Mouse (Mus musculus): ENCODE results near the gene Taf3. TPM values are rescaled to one million over a fixed set of nuclear protein-coding genes. Genes with fewer than 3 reads are reported as not detected.
A peak's percentile ranks its signal among the peaks of the same experiment; 100 is the strongest.

Taf3 gene
- 1 to 10 TPM; 7.7 to 8.8 (median 8.0) TPM for total RNA-seq (2022)

DNA sequence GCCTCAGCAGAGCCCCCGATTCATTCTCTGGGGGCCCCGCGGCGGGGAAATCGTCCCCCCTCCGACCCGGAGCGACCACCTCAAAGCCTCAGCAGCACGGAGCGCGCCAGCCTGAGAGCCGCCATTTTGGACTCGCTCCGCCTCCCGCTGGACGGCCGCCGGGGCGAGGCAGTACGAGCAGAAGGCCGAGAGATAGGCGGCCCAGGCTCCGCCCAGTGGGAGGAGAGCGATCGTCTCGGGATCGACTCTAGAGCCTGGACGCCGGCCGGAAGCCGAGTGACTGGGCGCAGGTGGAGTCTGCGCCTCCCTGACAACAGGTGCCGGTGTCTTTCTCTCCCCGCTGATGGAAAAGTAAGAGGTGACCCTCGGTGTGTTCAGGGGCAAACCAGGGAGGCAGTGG, at the start of gene Taf3:
Taf3 (minus strand) TSS at position 136 of the 400 bp plus-strand sequence.
- peak; percentile 92 for DNase-seq (ENCODE audit: low spot score)

DNA sequence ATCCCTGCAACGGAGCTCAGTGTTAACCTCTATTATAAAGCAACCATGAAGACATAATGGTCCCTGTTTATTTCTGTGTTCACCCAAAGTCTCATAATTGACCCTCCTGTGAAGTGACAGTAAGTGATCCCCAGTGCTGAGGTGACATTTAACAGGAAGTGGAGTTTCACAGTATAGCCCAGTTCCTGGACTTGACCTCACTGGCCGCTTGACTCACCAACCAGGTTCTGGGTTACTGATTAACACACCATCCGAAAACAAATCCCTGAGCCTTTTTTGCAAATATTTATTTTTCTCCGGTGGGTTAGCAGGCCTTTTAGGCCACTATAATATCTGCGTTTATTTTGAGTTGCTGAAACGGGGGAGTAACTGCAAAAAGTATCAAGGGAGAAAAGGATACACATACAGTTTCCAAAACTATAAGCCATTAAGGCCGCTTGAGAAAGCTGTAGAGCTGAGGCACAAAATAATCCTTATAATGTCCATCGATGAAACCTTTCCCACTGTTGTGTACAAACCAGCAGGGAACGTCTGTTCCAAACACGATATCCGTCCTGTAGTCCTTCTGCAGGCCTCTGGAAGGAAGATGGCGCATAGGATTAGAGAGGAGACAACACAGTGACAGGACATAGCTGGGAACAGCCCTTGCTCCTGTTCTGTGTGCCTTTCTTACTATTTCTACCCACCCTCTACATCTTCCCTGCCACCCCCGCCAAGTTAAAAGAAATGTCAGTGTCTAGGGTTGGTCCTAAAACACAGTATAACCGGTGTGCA, 46.1 kb upstream of the Taf3 start:
- no peak for DNase-seq (ENCODE audit: low spot score)

GRCm38 (mm10) chr2:10087256-10087850, 39.0 kb upstream of the Taf3 start:
- no peak for DNase-seq (ENCODE audit: low spot score)

- no peak for DNase-seq (ENCODE audit: low spot score)
Measured at GRCm38 (mm10) chr2:10082737-10083136, 34.3 kb upstream of the Taf3 start.

GRCm38 (mm10) chr2:10081453-10082080, 33.2 kb upstream of the Taf3 start:
- DNase-seq (ENCODE audit: low spot score), result no peak

- peak; percentile 97 for DNase-seq (ENCODE audit: low spot score)
Measured at GRCm38 (mm10) chr2:10080310-10081010, 32.1 kb upstream of the Taf3 start, which contains the start of the genes Atp5c1 and Kin. Atp5c1 (minus strand) TSS chr2:10080510. Kin (plus strand) TSS chr2:10080593.

GRCm38 (mm10) chr2:10079745-10080309, 31.4 kb upstream of the Taf3 start:
- DNase-seq (ENCODE audit: low spot score), result no peak

GRCm38 (mm10) chr2:10076675-10077074, 28.3 kb upstream of the Taf3 start:
- no peak for DNase-seq (ENCODE audit: low spot score)

DNA sequence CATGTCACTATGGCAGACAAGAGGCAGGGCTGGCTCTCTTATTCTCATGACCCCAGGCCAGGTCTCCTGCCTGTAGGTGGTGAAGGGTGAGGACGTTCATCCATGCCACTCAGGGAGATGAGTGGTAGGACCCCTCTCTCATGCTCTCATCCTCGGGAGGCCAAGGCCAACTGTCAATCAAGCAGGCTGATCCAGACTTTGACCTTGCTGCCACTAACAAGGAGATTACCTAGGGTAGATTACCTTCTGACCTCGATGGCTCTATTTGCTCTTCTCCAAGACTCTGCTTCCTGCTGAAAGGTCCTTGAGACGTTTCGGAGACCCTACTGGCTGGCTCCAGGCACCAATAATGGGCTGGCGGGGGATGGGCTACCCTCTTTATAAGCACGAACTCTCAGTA, 26.1 kb upstream of the Taf3 start:
- no peak for DNase-seq (ENCODE audit: low spot score)

GRCm38 (mm10) chr2:10071751-10072150, 23.4 kb upstream of the Taf3 start:
- DNase-seq (ENCODE audit: low spot score), result no peak

DNA sequence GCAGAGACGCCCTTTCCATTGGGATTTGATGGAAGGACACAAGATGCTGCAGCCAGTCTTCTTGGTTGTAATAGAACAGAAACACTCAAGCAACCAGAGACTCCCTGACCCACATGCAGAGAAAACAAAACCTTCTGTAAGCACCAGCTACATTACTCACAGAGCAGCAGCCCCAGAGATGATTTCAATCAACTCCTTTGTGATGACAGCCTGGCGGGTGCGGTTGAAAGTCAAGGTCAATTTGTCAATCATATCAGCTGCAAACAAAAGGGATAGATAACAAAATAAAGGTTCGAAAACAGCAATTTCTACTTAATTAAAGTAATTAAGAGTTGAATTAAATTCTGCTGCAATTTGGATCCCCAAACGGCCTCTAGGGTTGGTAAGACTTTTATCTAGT, 10.4 kb upstream of the Taf3 start:
- no peak for DNase-seq (ENCODE audit: low spot score)

DNA sequence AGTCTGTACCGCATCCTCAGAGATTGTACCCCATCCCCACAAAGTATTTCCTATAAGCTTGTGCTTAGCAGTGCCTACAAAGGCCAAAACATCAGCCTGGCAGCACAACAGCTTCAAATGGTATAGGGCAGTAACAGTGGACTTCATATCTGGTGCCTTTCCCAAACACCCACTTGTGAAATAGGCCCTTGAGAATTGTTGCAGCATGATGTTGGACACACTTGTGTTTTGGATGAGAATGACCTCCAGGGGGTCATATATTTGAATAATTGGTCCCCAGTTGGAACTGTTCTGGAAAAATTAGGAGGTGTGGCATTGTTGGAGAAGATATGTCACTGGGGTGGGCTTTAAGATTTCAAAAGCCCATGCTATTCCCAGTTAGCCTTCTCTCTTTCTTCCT, 3.6 kb upstream of the Taf3 start:
- DNase-seq (ENCODE audit: low spot score), result no peak

GRCm38 (mm10) chr2:10050878-10051277, 2.5 kb upstream of the Taf3 start:
- DNase-seq (ENCODE audit: low spot score), result no peak

DNA sequence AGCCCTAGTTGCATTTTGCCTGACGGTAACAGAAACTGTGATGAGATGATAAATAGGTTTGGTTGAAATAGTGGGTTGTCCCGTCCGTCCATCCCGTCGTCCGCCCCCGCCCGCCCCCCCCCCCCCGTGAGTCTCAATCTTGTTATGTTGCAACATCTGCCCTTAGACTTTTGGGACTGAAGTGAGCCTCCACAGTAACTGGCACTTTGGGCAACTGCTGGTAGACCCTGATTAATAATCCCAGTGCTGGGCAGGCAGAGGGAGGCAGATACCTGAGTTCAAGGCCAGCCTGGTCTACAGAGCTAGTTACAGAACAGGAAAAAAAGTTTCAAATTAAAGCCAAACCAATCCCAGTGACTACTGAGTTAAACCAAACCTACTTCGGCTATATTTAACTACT, 1.1 kb upstream of the Taf3 start:
- no peak for DNase-seq (ENCODE audit: low spot score)

- peak; percentile 10 for DNase-seq (ENCODE audit: low spot score)
Measured at GRCm38 (mm10) chr2:10047758-10048436, 499 bp downstream of the Taf3 start.

- DNase-seq (ENCODE audit: low spot score), result no peak
Measured at GRCm38 (mm10) chr2:10034976-10035375, 13.4 kb downstream of the Taf3 start.

DNA sequence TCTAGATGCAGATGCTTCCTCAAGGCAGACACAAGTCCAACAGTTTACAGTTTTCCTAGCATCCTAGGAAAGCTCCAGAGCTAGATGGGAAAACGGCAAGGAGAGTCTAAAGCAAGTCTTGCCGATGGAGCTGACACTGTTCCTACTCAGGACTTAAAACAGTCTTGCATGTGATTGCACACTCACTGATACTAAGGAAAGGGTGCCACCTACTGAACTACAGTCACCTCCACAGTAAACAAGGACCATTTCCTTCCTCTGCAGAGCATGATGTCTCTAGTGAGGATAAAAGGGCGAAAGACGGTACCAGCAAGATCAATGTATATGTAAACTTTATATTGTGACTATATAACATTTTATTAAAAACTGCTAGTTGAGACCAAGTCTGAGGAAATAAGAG, 14.7 kb downstream of the Taf3 start:
- no peak for DNase-seq (ENCODE audit: low spot score)

- DNase-seq (ENCODE audit: low spot score), result no peak
Measured at GRCm38 (mm10) chr2:10029755-10030154, 18.6 kb downstream of the Taf3 start.

GRCm38 (mm10) chr2:10024264-10024663, 24.1 kb downstream of the Taf3 start:
- DNase-seq (ENCODE audit: low spot score), result no peak

- DNase-seq (ENCODE audit: low spot score), result no peak
Measured at GRCm38 (mm10) chr2:10021296-10021695, 27.1 kb downstream of the Taf3 start.

- no peak for DNase-seq (ENCODE audit: low spot score)
Measured at GRCm38 (mm10) chr2:10014951-10015635, 33.3 kb downstream of the Taf3 start.

Measured in heart, adult 8-10 months (tissue).